In the genomic region with DNA sequence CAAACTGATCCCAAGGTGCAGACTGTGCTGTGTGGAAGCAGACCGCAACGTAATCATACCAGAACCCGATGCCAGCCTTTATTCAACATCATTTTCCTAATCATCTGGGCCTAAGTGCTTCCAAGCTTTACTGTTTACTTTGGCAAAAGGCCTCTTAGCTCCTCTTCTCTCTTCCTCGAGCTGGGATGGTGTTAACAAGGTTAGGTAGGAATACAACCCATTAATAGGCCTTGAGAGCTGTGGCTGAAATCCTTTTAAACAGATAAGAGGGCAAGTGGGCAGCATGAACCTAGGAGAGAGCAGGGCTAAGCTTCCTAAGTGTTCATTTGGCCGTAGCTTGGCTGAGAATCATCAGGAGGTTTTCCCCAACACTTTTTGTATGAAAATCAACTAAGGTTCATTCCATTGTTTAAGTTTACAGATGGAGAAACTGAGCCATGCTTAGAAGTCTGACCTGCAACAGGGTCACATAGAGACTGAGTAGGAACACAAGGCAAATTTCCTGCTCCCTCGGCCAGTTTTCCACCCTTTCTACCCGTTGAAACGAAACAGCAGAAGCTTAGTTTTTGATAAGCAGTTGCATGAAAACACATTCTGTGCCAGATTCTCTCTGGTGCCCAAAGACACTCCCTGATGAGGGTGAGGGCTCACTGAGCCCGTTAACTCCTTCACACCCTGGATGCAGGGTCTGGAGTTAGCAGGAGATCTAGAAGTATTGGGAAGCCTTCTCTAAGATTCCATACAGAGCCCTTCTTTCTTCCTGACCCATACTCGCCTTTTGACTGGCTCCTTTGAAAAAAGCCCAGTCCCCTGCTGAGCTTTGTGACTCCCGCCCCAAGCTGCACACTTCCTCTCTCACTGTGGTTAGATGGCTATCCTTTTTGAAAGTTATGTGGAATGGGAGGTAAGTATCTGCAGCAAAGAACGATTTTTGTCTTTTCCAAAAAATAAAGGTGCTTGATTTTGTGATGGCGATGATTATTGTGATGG, we compare ENCODE assay signal across 16 mouse cellular contexts.
A peak's percentile ranks its signal among the peaks of the same experiment; 100 is the strongest.
DNase-seq lines count a peak whose midpoint lies in the region; ATAC-seq and TF ChIP-seq lines count a peak whose summit lies in the region.
"Had no signal": no experiment of that assay in that cellular context is flagged by ENCODE, and none has a peak within 500 bp of the region (broad histone marks: within the 10 kb centered on the region; RNA-seq: fewer than 3 reads in every experiment).

No protein-coding gene starts in this region.

- H3K79me2 ChIP-seq in MEL (ENCODE audit: control insufficient read depth, insufficient read depth, low read length, poor library complexity): no peaks in the 10 kb centered on the region

- no peaks in the 10 kb centered on the region for H3K36me3 ChIP-seq in liver, embryonic 11.5 days (ENCODE audit: control insufficient read depth, insufficient read depth, low read length)
- no peaks in the 10 kb centered on the region for H3K36me3 ChIP-seq in liver, postnatal 0 days (replicated peaks; ENCODE audit: insufficient read depth, low read length)
- peaks cover 0 to 17% of the 10 kb centered on the region in 2 experiments; a peak in 2 of 4 replicates for H3K36me3 ChIP-seq in MEL (ENCODE audit: control insufficient read depth in 1 of 2, insufficient read depth in 2 of 2, low read length in 2 of 2)
- no peaks in the 10 kb centered on the region for H3K36me3 ChIP-seq in heart, postnatal 0 days (replicated peaks; ENCODE audit: control insufficient read depth, insufficient read depth, low read length)
- H3K36me3 ChIP-seq: embryonic facial prominence, embryonic 12.5 days; hindbrain, embryonic 15.5 days had no signal

- no peak overlapping the region for H3K9ac ChIP-seq in liver, embryonic 11.5 days (ENCODE audit: low read depth, low read length)
- no peak overlapping the region for H3K9ac ChIP-seq in liver, postnatal 0 days (replicated peaks)
- peak overlapping the region; percentile 12; the same call in 1 of the 2 replicates for H3K9ac ChIP-seq in MEL (ENCODE audit: control insufficient read depth, low read depth, low read length, poor library complexity, severe bottlenecking)
- H3K9ac ChIP-seq in heart, postnatal 0 days (replicated peaks; ENCODE audit: low read depth, low read length): no peak overlapping the region
- H3K9ac ChIP-seq: embryonic facial prominence, embryonic 12.5 days; hindbrain, embryonic 15.5 days; liver, embryonic 14.5 days had no signal

- H3K9me3 ChIP-seq in liver, embryonic 11.5 days (ENCODE audit: control insufficient read depth, low read length): no peaks in the 10 kb centered on the region
- no peaks in the 10 kb centered on the region for H3K9me3 ChIP-seq in liver, postnatal 0 days (ENCODE audit: low read length)
- H3K9me3 ChIP-seq in MEL (replicated peaks; ENCODE audit: insufficient read depth, low read length): no peaks in the 10 kb centered on the region
- H3K9me3 ChIP-seq in heart, postnatal 0 days (replicated peaks; ENCODE audit: control insufficient read depth, low read length): no peaks in the 10 kb centered on the region
- H3K9me3 ChIP-seq: embryonic facial prominence, embryonic 12.5 days; hindbrain, embryonic 15.5 days had no signal

- no peak for TF ChIP-seq CTCF in liver, postnatal 0 days (IDR thresholded peaks at IDR 0.05; ENCODE audit: low read depth)
- no peak for TF ChIP-seq CTCF in MEL (IDR thresholded peaks at IDR 0.05 in 2 of 3, conservative IDR thresholded peaks at IDR 0.05 in 1 of 3; ENCODE audit: control insufficient read depth in 1 of 3, insufficient read depth in 1 of 3, low read depth in 2 of 3, low read length in 3 of 3, poor library complexity in 1 of 3, severe bottlenecking in 1 of 3)
- TF ChIP-seq CTCF in heart, postnatal 0 days (IDR thresholded peaks at IDR 0.05; ENCODE audit: low read depth): no peak

- no peak for TF ChIP-seq RAD21 in MEL (IDR thresholded peaks at IDR 0.05; ENCODE audit: low read depth, low read length)

- no peak overlapping the region for H3K4me3 ChIP-seq in liver, embryonic 11.5 days (ENCODE audit: low read depth, low read length)
- no peak overlapping the region for H3K4me3 ChIP-seq in liver, postnatal 0 days (ENCODE audit: low read depth, low read length)
- peak overlapping the region in 1 of 2 experiments; percentile 16; a peak in 1 of 4 replicates for H3K4me3 ChIP-seq in MEL (ENCODE audit: control insufficient read depth in 1 of 2, insufficient read depth in 1 of 2, low read depth in 2 of 2, low read length in 2 of 2)
- no peak overlapping the region for H3K4me3 ChIP-seq in heart, postnatal 0 days (ENCODE audit: low read depth, low read length)
- H3K4me3 ChIP-seq: embryonic facial prominence, embryonic 12.5 days; hindbrain, embryonic 15.5 days; myocyte had no signal

- no peak for TF ChIP-seq POLR2A in MEL (IDR thresholded peaks at IDR 0.05; ENCODE audit: control insufficient read depth in 1 of 2, insufficient read depth in 1 of 2, low read depth in 1 of 2, low read length in 2 of 2, poor library complexity in 1 of 2)

- WGBS in liver, embryonic 11.5 days: 47% methylated on average over 13 of the region's 13 CpGs
- 56% methylated on average over 13 of the region's 13 CpGs for WGBS in liver, postnatal 0 days (ENCODE audit: insufficient replicate concordance)
- WGBS in heart, postnatal 0 days: 38% methylated on average over 13 of the region's 13 CpGs

- TF ChIP-seq EP300 in liver, postnatal 0 days (IDR thresholded peaks at IDR 0.05; ENCODE audit: low read depth): no peak
- TF ChIP-seq EP300 in MEL (IDR thresholded peaks at IDR 0.05; ENCODE audit: low read depth in 1 of 2, low read length in 2 of 2): no peak; a peak in 1 of 4 replicates
- no peak for TF ChIP-seq EP300 in heart, postnatal 0 days (IDR thresholded peaks at IDR 0.05; ENCODE audit: low read depth)

- peak overlapping the region; percentile 21; the same call in 1 of the 2 replicates for H3K27ac ChIP-seq in liver, embryonic 11.5 days (ENCODE audit: low read depth, low read length)
- H3K27ac ChIP-seq in liver, postnatal 0 days (ENCODE audit: low read depth): no peak overlapping the region
- peak overlapping the region; percentile 0; the same call in 1 of the 2 replicates for H3K27ac ChIP-seq in MEL (ENCODE audit: control insufficient read depth, low read depth, low read length)
- H3K27ac ChIP-seq in heart, postnatal 0 days (ENCODE audit: low read depth): peak overlapping the region; percentile 34; the same call in 1 of the 2 replicates
- H3K27ac ChIP-seq: embryonic facial prominence, embryonic 12.5 days; hindbrain, embryonic 15.5 days; liver, embryonic 14.5 days had no signal

- H3K27me3 ChIP-seq in liver, embryonic 11.5 days (replicated peaks; ENCODE audit: control insufficient read depth, insufficient read depth, low read length): no peaks in the 10 kb centered on the region
- H3K27me3 ChIP-seq in liver, postnatal 0 days (ENCODE audit: insufficient read depth, low read length): no peaks in the 10 kb centered on the region
- no peaks in the 10 kb centered on the region for H3K27me3 ChIP-seq in MEL (ENCODE audit: control insufficient read depth in 1 of 2, insufficient read depth in 2 of 2, low read length in 2 of 2)
- H3K27me3 ChIP-seq in heart, postnatal 0 days (ENCODE audit: control insufficient read depth, insufficient read depth, low read length): no peaks in the 10 kb centered on the region
- H3K27me3 ChIP-seq: embryonic facial prominence, embryonic 12.5 days; hindbrain, embryonic 15.5 days had no signal

- DNase-seq in liver, embryonic 11.5 days (ENCODE audit: low spot score): no peak
- DNase-seq in liver, postnatal 0 days: no peak
- DNase-seq in MEL (ENCODE audit: low read depth, low spot score): peak; percentile 52
- peak; percentile 95 for DNase-seq in heart, adult 11 months
- DNase-seq in heart, postnatal 0 days (ENCODE audit: low spot score): peak; percentile 64
- no peak for DNase-seq in layer of hippocampus, adult 11-12 months (ENCODE audit: low spot score)
- no peak for DNase-seq in cerebellum, adult 9-11 months
- DNase-seq: cerebellum, adult 18-20 months; gastrocnemius, postnatal 10 days; thymus, postnatal 25 days had no signal

- ATAC-seq in liver, embryonic 11.5 days (replicated peaks; ENCODE audit: low FRiP score): no peak
- ATAC-seq in liver, postnatal 0 days: no peak
- peak; percentile 53 for ATAC-seq in heart, postnatal 0 days (ENCODE audit: insufficient read depth, low read depth)
- ATAC-seq: CD4-positive, CD25-positive, alpha-beta regulatory T cell, adult 4 months; forebrain, embryonic 14.5 days had no signal

- no peak overlapping the region for H3K4me2 ChIP-seq in liver, embryonic 11.5 days
- H3K4me2 ChIP-seq in liver, postnatal 0 days (ENCODE audit: low read depth, low read length): no peak overlapping the region
- no peak overlapping the region for H3K4me2 ChIP-seq in heart, postnatal 0 days (ENCODE audit: low read depth, low read length)
- H3K4me2 ChIP-seq: embryonic facial prominence, embryonic 12.5 days; hindbrain, embryonic 15.5 days had no signal

- H3K4me1 ChIP-seq in liver, embryonic 11.5 days (replicated peaks; ENCODE audit: control insufficient read depth, insufficient read depth, low read length): no peaks in the 10 kb centered on the region; the same call in 1 of the 2 replicates
- H3K4me1 ChIP-seq in liver, postnatal 0 days (ENCODE audit: insufficient read depth): no peaks in the 10 kb centered on the region
- peaks cover 12 to 17% of the 10 kb centered on the region in 2 experiments for H3K4me1 ChIP-seq in MEL (ENCODE audit: control insufficient read depth in 1 of 2, insufficient read depth in 2 of 2, low read length in 2 of 2)
- peaks cover 19% of the 10 kb centered on the region; the same call in 1 of the 2 replicates for H3K4me1 ChIP-seq in heart, postnatal 0 days (ENCODE audit: control insufficient read depth, insufficient read depth)
- H3K4me1 ChIP-seq: hindbrain, embryonic 15.5 days had no signal

TF ChIP-seq in MEL, 35 proteins besides CTCF, POLR2A, EP300 and RAD21:
- TF ChIP-seq MEF2A (IDR thresholded peaks at IDR 0.05; ENCODE audit: extremely low read depth, insufficient replicate concordance, low read depth, low read length, poor library complexity, severe bottlenecking): no peak
- no peak for TF ChIP-seq ELF1 (IDR thresholded peaks at IDR 0.05; ENCODE audit: low read depth, low read length)
- no peak for TF ChIP-seq SIN3A (IDR thresholded peaks at IDR 0.05; ENCODE audit: low read length)
- no peak for TF ChIP-seq GATA1 (IDR thresholded peaks at IDR 0.05; ENCODE audit: low read depth, low read length)
- no peak for TF ChIP-seq NELFE (IDR thresholded peaks at IDR 0.05; ENCODE audit: low read depth, low read length)
- TF ChIP-seq TAL1 (IDR thresholded peaks at IDR 0.05; ENCODE audit: low read length): no peak
- no peak for TF ChIP-seq ETS1 (IDR thresholded peaks at IDR 0.05; ENCODE audit: low read depth, low read length)
- no peak; the same call in 1 of the 2 replicates for TF ChIP-seq RCOR1 (IDR thresholded peaks at IDR 0.05; ENCODE audit: low read depth, low read length)
- no peak for TF ChIP-seq MAX (IDR thresholded peaks at IDR 0.05; ENCODE audit: low read length)

Comparison
In these comparisons a context has a peak if more than half of its experiments do, and no peak if none do; other contexts are left out.
1. DNase-seq: peak in MEL (single experiment), heart, adult 11 months (single experiment) and heart, postnatal 0 days (single experiment); none in liver, embryonic 11.5 days (single experiment), liver, postnatal 0 days (single experiment), layer of hippocampus, adult 11-12 months (single experiment) and cerebellum, adult 9-11 months (single experiment).